Mouse (Mus musculus): ENCODE results near the gene Rbmxl1.

DNA sequence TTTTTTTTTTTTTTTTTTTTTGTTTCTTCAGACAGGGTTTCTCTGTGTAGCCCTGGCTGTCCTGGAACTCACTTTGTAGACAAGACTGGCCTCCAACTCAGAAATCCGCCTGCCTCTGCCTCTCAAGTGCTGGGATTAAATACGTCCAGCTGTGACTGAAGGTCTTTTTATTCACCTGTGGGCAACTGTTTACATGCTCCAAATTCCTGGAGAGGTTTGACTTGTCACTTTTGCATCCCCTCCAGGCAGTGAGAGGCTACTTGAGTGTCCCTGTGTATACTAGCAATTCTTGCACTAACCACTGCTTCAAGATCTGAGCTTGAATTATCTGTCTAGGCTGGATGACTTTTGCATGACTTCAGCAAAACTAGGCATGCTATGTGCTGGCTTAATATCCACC, 6.0 kb downstream of the Rbmxl1 start:
- TF ChIP-seq POLR2A (IDR thresholded peaks at IDR 0.05; ENCODE audit: low read depth, low read length) (no peak), CTCF (IDR thresholded peaks at IDR 0.05; ENCODE audit: borderline replicate concordance, insufficient read depth, low read length) (no peak)
